Mouse (Mus musculus) heart, embryonic 12.5 days (tissue): ENCODE results near the gene 4921504E06Rik. TPM values are rescaled to one million over a fixed set of nuclear protein-coding genes. Genes with fewer than 3 reads are reported as not detected.

ENCODE experiments used
- ATAC-seq: fragments of 200-750 bp; cut with Nextera tagmentation; 2 replicates; pipeline ENCODE4 v1.8.0; 2017; ENCODE audit warnings: moderate TSS enrichment, moderate library complexity; ENCODE audit not compliant: insufficient number of reproducible peaks, low FRiP score
- H3K27ac ChIP-seq: fragments of 300-500 bp; sonication (generic); 2 replicates; pipeline ENCODE4 v1.5.1; 2016; ENCODE audit warnings: mild to moderate bottlenecking, moderate library complexity; ENCODE audit not compliant: poor library complexity, severe bottlenecking
- H3K27me3 ChIP-seq: fragments of 300-500 bp; sonication (generic); replicated peaks from 2 replicates; pipeline ENCODE4 v1.6.1; 2016; ENCODE audit warnings: mild to moderate bottlenecking, moderate library complexity
- H3K36me3 ChIP-seq: fragments of 300-500 bp; sonication (generic); 2 replicates; pipeline ENCODE4 v1.6.1; 2016; ENCODE audit warnings: mild to moderate bottlenecking, moderate library complexity
- H3K4me1 ChIP-seq: fragments of 300-500 bp; sonication (generic); replicated peaks from 2 replicates; pipeline ENCODE4 v1.6.1; 2016; ENCODE audit warnings: mild to moderate bottlenecking
- H3K4me2 ChIP-seq: fragments of 300-500 bp; sonication (generic); 2 replicates; pipeline ENCODE4 v1.6.1; 2016; ENCODE audit warnings: mild to moderate bottlenecking, moderate library complexity
- H3K4me3 ChIP-seq: fragments of 300-500 bp; sonication (generic); 2 replicates; pipeline ENCODE4 v1.5.1; 2016; ENCODE audit warnings: mild to moderate bottlenecking
- H3K9ac ChIP-seq: fragments of 300-500 bp; sonication (generic); 2 replicates; pipeline ENCODE4 v1.6.1; 2016; ENCODE audit warnings: mild to moderate bottlenecking, moderate library complexity
- H3K9me3 ChIP-seq: fragments of 300-500 bp; sonication (generic); replicated peaks from 2 replicates; pipeline ENCODE4 v1.6.1; 2016; ENCODE audit warnings: mild to moderate bottlenecking, moderate library complexity
- WGBS: fragments of 180-500 bp; shearing (Covaris S2); methylation state at CpG from one replicate; pipeline ENCODE4 v1.1.7; 2016; 5-methylcytosine and 5-hydroxymethylcytosine counted together
- polyA plus RNA-seq: library from polyadenylated mRNA; unstranded; fragments of >200 nt; fragmentation: Nextera tagmentation; extraction: Ambion mirVana; gene quantifications from 2 replicates; pipeline ENCODE4 v1.2.1, GENCODE M21; 2016

The 4921504E06Rik gene
- polyA plus RNA-seq, 1 experiment from 2014 or later: not detected

GRCm38 (mm10) chr2:19560071-19560470 lies 6.4 kb upstream of the 4921504E06Rik start:
- H3K36me3 ChIP-seq: no peaks in the 10 kb centered on the region
- no peak overlapping the region for H3K4me3 ChIP-seq
- no peak overlapping the region for H3K27ac ChIP-seq
- H3K9me3 ChIP-seq: no peaks in the 10 kb centered on the region
- 62% methylated on average over 4 of the region's 4 CpGs for WGBS
- H3K4me2 ChIP-seq: no peak overlapping the region
- no peak for ATAC-seq
- 0 out of 2 replicates have a peak, but pooled peaks cover 3% of the 10 kb centered on the region for H3K4me1 ChIP-seq
- no peak overlapping the region for H3K9ac ChIP-seq
- 0 out of 2 replicates have a peak, but pooled peaks cover 4% of the 10 kb centered on the region for H3K27me3 ChIP-seq

GRCm38 (mm10) chr2:19551396-19551795 lies 2.3 kb downstream of the 4921504E06Rik start:
- H3K4me2 ChIP-seq: no peak overlapping the region
- no peak overlapping the region for H3K9ac ChIP-seq
- no peak overlapping the region for H3K4me3 ChIP-seq
- no peaks in the 10 kb centered on the region for H3K36me3 ChIP-seq
- H3K27me3 ChIP-seq: no peaks in the 10 kb centered on the region
- no peak for ATAC-seq
- WGBS: 56% methylated on average over 2 of the region's 2 CpGs
- H3K27ac ChIP-seq: peak overlapping the region; percentile 98
- peaks cover 31% of the 10 kb centered on the region for H3K4me1 ChIP-seq
- no peaks in the 10 kb centered on the region for H3K9me3 ChIP-seq

GRCm38 (mm10) chr2:19540906-19541305 lies 12.8 kb downstream of the 4921504E06Rik start:
- 60% methylated on average over 1 of the region's 1 CpGs for WGBS
- Histone ChIP-seq H3K4me2 (no peak overlapping the region), H3K27ac (no peak overlapping the region), H3K4me3 (no peak overlapping the region), H3K9ac (no peak overlapping the region), H3K27me3 (no peaks in the 10 kb centered on the region), H3K4me1 (no peaks in the 10 kb centered on the region), H3K36me3 (no peaks in the 10 kb centered on the region), H3K9me3 (no peaks in the 10 kb centered on the region)
- no peak for ATAC-seq

GRCm38 (mm10) chr2:19529428-19529827 lies 24.3 kb downstream of the 4921504E06Rik start:
- Histone ChIP-seq H3K27me3 (no peaks in the 10 kb centered on the region), H3K4me3 (no peak overlapping the region), H3K4me1 (no peaks in the 10 kb centered on the region), H3K9me3 (no peaks in the 10 kb centered on the region), H3K9ac (no peak overlapping the region), H3K27ac (no peak overlapping the region), H3K36me3 (no peaks in the 10 kb centered on the region), H3K4me2 (no peak overlapping the region)
- ATAC-seq: 0 out of 2 replicates have a peak, but pooled peaks have one; percentile 51
- WGBS: 81% methylated on average over 2 of the region's 2 CpGs

- Histone ChIP-seq H3K36me3 (no peaks in the 10 kb centered on the region), H3K4me2 (no peak overlapping the region), H3K4me1 (no peaks in the 10 kb centered on the region), H3K27me3 (no peaks in the 10 kb centered on the region), H3K4me3 (no peak overlapping the region), H3K9me3 (no peaks in the 10 kb centered on the region), H3K27ac (no peak overlapping the region), H3K9ac (no peak overlapping the region)
- no peak for ATAC-seq
- 2% methylated on average over 1 of the region's 1 CpGs for WGBS
These were observed 24.9 kb downstream of the 4921504E06Rik start for GRCm38 (mm10) chr2:19528797-19529196.

- H3K36me3 ChIP-seq: no peaks in the 10 kb centered on the region
- no peak for ATAC-seq
- H3K4me1 ChIP-seq: no peaks in the 10 kb centered on the region
- no peak overlapping the region for H3K4me3 ChIP-seq
- H3K27me3 ChIP-seq: peaks cover 7% of the 10 kb centered on the region
- no peak overlapping the region for H3K27ac ChIP-seq
- H3K9ac ChIP-seq: no peak overlapping the region
- whole genome bisulfite sequencing: 78% methylated on average over 5 of the region's 5 CpGs
- H3K9me3 ChIP-seq: no peaks in the 10 kb centered on the region
- H3K4me2 ChIP-seq: no peak overlapping the region
These were observed 29.6 kb downstream of the 4921504E06Rik start for GRCm38 (mm10) chr2:19524071-19524470.

- no peaks in the 10 kb centered on the region for H3K9me3 ChIP-seq
- ATAC-seq: no peak
- H3K4me2 ChIP-seq: no peak overlapping the region
- H3K27me3 ChIP-seq: peaks cover 12% of the 10 kb centered on the region
- H3K9ac ChIP-seq: no peak overlapping the region
- 23% methylated on average over 7 of the region's 7 CpGs for WGBS
- no peak overlapping the region for H3K4me3 ChIP-seq
- H3K4me1 ChIP-seq: no peaks in the 10 kb centered on the region
- no peak overlapping the region for H3K27ac ChIP-seq
- H3K36me3 ChIP-seq: no peaks in the 10 kb centered on the region
These were observed 32.1 kb downstream of the 4921504E06Rik start for GRCm38 (mm10) chr2:19521662-19522061.

- no peak overlapping the region for H3K4me2 ChIP-seq
- H3K4me1 ChIP-seq: no peaks in the 10 kb centered on the region
- no peak for ATAC-seq
- H3K9me3 ChIP-seq: no peaks in the 10 kb centered on the region
- WGBS: 80% methylated on average over 2 of the region's 2 CpGs
- H3K4me3 ChIP-seq: no peak overlapping the region
- H3K36me3 ChIP-seq: no peaks in the 10 kb centered on the region
- H3K27ac ChIP-seq: no peak overlapping the region
- peaks cover 12% of the 10 kb centered on the region for H3K27me3 ChIP-seq
- H3K9ac ChIP-seq: no peak overlapping the region
These were observed 33.1 kb downstream of the 4921504E06Rik start for GRCm38 (mm10) chr2:19520617-19521016.

GRCm38 (mm10) chr2:19519768-19520167 lies 33.9 kb downstream of the 4921504E06Rik start:
- ATAC-seq: no peak
- Histone ChIP-seq H3K27ac (no peak overlapping the region), H3K9ac (no peak overlapping the region), H3K36me3 (no peaks in the 10 kb centered on the region), H3K4me2 (no peak overlapping the region; the same call in 1 of the 2 replicates), H3K4me3 (no peak overlapping the region), H3K4me1 (no peaks in the 10 kb centered on the region), H3K27me3 (peaks cover 12% of the 10 kb centered on the region), H3K9me3 (no peaks in the 10 kb centered on the region)
- WGBS: 8% methylated on average over 7 of the region's 7 CpGs

- no peak for ATAC-seq
- H3K4me1 ChIP-seq: no peaks in the 10 kb centered on the region
- WGBS: 50% methylated on average over 13 of the region's 13 CpGs
- H3K36me3 ChIP-seq: no peaks in the 10 kb centered on the region
- no peak overlapping the region for H3K27ac ChIP-seq
- no peak overlapping the region for H3K4me3 ChIP-seq
- no peak overlapping the region for H3K4me2 ChIP-seq
- no peak overlapping the region for H3K9ac ChIP-seq
- no peaks in the 10 kb centered on the region for H3K9me3 ChIP-seq
- peaks cover 12% of the 10 kb centered on the region for H3K27me3 ChIP-seq
These were observed 35.8 kb downstream of the 4921504E06Rik start for GRCm38 (mm10) chr2:19517952-19518351.

- Histone ChIP-seq H3K27me3 (no peaks in the 10 kb centered on the region; the same call in 1 of the 2 replicates), H3K36me3 (no peaks in the 10 kb centered on the region), H3K4me1 (no peaks in the 10 kb centered on the region), H3K4me3 (no peak overlapping the region), H3K9me3 (no peaks in the 10 kb centered on the region), H3K9ac (no peak overlapping the region), H3K27ac (no peak overlapping the region), H3K4me2 (no peak overlapping the region)
- no peak for ATAC-seq
- 71% methylated on average over 5 of the region's 5 CpGs for WGBS
These were observed 41.3 kb downstream of the 4921504E06Rik start for GRCm38 (mm10) chr2:19512381-19512780.

GRCm38 (mm10) chr2:19511032-19511431 lies 42.7 kb downstream of the 4921504E06Rik start:
- Histone ChIP-seq H3K27me3 (no peaks in the 10 kb centered on the region; the same call in 1 of the 2 replicates), H3K4me2 (no peak overlapping the region), H3K27ac (no peak overlapping the region), H3K36me3 (no peaks in the 10 kb centered on the region), H3K4me1 (no peaks in the 10 kb centered on the region), H3K4me3 (no peak overlapping the region), H3K9me3 (no peaks in the 10 kb centered on the region), H3K9ac (no peak overlapping the region)
- 37% methylated on average over 5 of the region's 5 CpGs for WGBS
- no peak for ATAC-seq
